Mouse (Mus musculus) embryonic fibroblast, embryonic 13.5 days (primary cell): ENCODE measurements around the gene Zscan29. TPM values are rescaled to one million over a fixed set of nuclear protein-coding genes. Genes with fewer than 3 reads are reported as not detected.

Experiments
- H3K27ac ChIP-seq: 2 replicates; pipeline ENCODE4 v1.5.1; 2012; ENCODE audit warnings: low read length, control low read depth, inconsistent platforms; ENCODE audit not compliant: insufficient read depth
- H3K4me1 ChIP-seq: 2 replicates; pipeline ENCODE4 v1.6.1; 2011; ENCODE audit warnings: low read length; ENCODE audit not compliant: control insufficient read depth, insufficient read depth
- H3K4me3 ChIP-seq: 2 replicates; pipeline ENCODE4 v1.5.1; 2011; ENCODE audit warnings: mild to moderate bottlenecking, control low read depth, low read length; ENCODE audit not compliant: insufficient read depth
- CTCF ChIP-seq: IDR thresholded peaks from 2 replicates; pipeline ENCODE4 v1.5.1; 2011; ENCODE audit warnings: mild to moderate bottlenecking, control low read depth, low read length, moderate library complexity, borderline replicate concordance; ENCODE audit not compliant: insufficient read depth
- POLR2A ChIP-seq: IDR thresholded peaks from 2 replicates; pipeline ENCODE4 v1.6.1; 2011; ENCODE audit warnings: low read depth, mild to moderate bottlenecking, control low read depth, low read length, moderate library complexity
- polyA plus RNA-seq: library from polyadenylated mRNA; stranded (reverse); fragments of >200 nt; gene quantifications from 2 replicates; pipeline ENCODE4 v1.2.4, GENCODE M21; 2011; ENCODE audit warnings: low read depth; ENCODE audit not compliant: missing spikeins, insufficient read length

The Zscan29 gene
- polyA plus RNA-seq = 10.3 and 10.8 TPM in 2 replicates

DNA sequence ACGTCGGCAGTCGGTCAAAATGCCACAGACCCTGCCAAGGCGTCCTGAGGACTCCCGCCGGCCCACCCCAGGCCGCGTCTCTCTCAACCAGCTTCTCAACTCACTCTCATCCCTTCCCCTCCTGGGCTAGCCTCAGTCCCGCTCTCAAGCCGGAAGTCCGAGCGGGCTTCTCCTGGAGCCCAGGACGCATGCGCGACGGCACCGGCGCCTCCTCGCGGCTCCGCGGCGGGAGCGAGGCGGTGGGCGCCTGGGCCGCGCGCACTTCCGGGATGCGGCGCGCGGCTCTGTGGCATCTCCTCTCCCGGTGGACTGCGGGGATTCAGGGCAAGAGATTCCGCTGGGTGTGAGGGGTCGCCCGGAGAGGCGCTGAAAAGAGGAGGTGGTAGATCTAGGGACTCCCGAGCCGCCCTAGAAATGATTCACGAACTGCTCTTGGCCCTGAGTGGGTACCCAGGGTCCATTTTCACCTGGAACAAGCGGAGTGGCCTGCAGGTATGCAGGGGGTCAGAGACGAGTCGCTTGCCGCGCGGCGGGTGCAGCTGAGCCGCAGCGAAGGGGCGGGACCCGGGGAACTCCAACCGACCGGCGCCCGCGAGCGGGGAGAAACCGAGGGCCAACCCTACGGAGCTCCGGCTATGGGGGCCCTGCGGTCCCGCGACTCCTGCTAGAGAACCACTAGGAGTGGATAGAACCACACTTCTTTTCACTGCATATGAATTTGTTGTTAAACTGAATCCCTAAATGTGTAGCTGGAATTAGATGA is at the start of gene Zscan29:
Gene Zscan29 (minus strand): TSS at position 146 of the 763 bp plus-strand sequence.
- Histone ChIP-seq H3K4me3 (peak within 1 kb of the TSS; percentile 89), H3K4me1 (no peaks in the 10 kb centered on the region; the same call in 1 of the 2 replicates), H3K27ac (peak within 1 kb of the TSS; percentile 74)
- TF ChIP-seq CTCF (0 out of 2 replicates have a peak, but pooled peaks have one; percentile 2), POLR2A (peak; percentile 92)

DNA sequence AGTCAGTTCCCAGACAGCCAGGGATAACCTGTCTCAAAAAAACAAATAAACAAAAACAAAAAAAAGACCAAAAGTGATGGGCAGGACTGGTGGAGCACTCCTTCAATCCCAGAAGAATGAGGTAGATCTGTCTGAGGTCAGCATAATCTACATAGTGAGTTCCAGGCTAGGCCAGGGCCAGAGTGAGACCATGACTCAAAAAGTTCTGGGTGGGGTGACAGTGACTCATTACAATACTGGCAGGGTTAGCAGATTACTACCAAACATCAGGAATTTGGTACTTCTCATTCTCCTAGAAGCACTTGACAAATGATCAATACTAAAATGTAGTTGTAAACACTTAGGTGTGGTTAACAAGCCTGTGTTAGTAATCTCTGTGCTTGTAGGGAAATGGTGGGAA is 49.1 kb upstream of the Zscan29 start:
- Histone ChIP-seq H3K4me3 (no peak overlapping the region), H3K27ac (no peak overlapping the region), H3K4me1 (no peaks in the 10 kb centered on the region; the same call in 1 of the 2 replicates)
- TF ChIP-seq POLR2A (no peak), CTCF (no peak)

DNA sequence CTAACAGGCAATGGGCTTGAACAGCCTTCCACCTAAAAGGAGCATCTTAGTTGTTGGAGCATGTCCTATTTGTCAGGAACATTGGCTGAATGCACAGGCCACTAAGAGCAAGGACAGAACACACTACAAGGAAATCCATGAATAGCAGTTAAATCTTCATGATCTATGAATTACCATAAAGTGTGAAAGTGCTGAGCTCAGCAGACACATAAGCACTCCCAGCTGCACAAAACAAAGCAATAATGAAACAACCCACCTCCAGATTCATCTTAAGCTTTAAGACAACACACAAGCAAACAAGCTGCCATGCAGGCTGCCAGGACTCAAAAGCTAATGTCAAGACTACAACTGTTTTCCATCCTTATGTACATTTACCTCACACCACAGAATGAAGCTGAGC is 48.3 kb upstream of the Zscan29 start:
- no peak for TF ChIP-seq CTCF
- TF ChIP-seq POLR2A = no peak
- Histone ChIP-seq H3K4me3 (no peak overlapping the region), H3K27ac (no peak overlapping the region), H3K4me1 (no peaks in the 10 kb centered on the region; the same call in 1 of the 2 replicates)

DNA sequence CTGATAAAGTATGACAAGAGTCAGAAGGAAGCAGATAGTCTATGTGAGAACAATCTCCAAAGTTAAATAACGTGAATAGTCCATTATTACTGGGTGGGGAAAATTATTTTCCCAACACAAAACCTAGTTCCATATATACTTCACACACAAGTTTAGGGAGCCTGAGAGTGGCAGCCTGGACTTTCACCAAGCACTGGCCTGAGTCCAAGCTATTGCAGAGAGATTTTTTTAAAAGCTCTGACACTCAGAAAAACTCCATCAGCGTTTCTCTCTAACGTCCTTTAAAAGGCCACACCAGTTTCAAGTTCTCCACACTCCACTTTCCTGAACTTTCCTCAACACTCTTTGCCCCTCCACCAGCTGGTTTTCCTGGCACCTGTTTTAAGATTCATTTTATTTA is 43.6 kb upstream of the Zscan29 start:
- Histone ChIP-seq H3K4me1 (no peaks in the 10 kb centered on the region), H3K4me3 (no peak overlapping the region), H3K27ac (no peak overlapping the region)
- TF ChIP-seq POLR2A (no peak), CTCF (no peak)

DNA sequence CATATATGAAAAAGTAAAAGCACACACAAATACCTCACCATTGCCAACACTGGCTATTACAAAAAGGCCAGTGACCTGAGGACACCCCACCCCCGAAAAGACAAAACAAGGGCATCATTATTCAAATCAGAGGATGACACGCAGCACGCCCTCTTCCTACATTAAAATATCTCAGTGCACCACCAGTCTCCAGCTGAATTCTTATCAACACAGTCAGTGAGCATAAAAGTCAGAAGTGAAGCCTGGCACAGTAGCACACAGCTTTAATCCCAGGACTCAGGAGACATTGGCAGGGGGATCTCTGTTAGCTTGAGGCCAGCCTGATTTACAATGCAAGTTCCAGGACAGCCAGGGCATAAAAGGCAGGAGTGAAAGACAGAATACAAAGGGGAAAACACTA is 35.6 kb upstream of the Zscan29 start:
- Histone ChIP-seq H3K4me1 (no peaks in the 10 kb centered on the region), H3K4me3 (no peak overlapping the region)
- TF ChIP-seq CTCF (no peak), POLR2A (no peak)

DNA sequence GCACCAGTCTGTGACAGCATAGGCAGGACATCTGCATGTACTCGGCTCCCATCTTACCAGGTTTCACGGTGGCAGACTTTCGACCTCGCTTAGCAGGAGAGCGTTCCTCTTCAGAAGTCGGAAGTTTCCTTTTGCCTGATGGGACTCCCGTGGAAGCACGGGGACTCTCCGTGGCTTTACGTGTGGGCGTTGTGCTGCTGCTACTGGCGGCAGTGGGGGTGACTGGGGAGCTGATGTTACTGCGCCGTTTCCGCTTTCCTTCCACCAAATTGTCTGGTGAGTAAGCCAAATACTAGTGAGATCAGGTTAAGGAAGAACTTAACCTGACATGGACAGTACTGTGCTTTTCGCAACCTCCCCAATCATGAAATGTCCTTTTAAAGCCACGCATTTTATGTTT is 33.4 kb upstream of the Zscan29 start:
- Histone ChIP-seq H3K4me1 (no peaks in the 10 kb centered on the region), H3K4me3 (no peak overlapping the region), H3K27ac (no peak overlapping the region)
- no peak for TF ChIP-seq CTCF
- TF ChIP-seq POLR2A = no peak

More for the DNA sequence above, 35.6 kb upstream of the Zscan29 start:
- no peak overlapping the region for H3K27ac ChIP-seq

DNA sequence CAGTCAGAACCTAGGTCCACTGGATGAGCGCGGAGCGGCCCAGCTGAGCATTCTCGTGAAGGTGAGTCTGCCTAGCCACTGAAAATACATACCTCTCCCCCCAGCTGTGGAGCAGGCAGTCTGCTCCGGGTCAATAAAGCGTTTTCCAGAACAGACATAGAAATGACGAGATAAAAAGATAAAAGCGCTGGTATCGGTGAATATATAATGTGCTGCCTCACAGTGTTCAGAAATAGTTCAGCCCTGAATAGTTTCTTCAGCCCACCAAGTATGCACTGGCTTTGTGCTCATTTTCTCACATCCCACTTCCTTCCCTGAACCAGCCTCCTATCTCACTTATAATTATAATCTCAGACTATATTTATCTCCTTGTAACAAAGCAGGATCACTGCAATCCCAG is 24.5 kb upstream of the Zscan29 start:
- no peaks in the 10 kb centered on the region for H3K4me1 ChIP-seq
- no peak overlapping the region for H3K4me3 ChIP-seq
- TF ChIP-seq CTCF = no peak
- no peak for TF ChIP-seq POLR2A
- H3K27ac ChIP-seq = no peak overlapping the region

DNA sequence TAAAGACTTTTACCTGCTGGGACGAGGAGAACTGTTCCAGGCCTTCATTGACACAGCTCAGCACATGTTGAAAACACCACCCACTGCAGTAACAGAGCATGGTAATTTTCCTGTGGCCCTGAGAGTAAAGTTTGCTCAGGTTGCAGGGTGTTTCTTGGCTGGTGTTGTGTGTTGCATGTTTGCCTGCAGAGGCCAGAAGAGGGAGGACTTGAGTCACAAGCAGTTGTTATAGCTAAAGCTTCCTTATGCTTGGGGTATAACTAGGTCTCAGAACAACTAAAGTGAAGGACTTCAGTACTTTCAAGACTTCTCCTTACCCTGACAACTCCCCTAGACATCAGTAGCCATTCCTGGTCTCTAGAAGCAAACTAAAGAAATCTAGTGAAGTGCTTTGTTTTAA is 17.6 kb upstream of the Zscan29 start:
- Histone ChIP-seq H3K4me3 (no peak overlapping the region), H3K4me1 (no peaks in the 10 kb centered on the region), H3K27ac (no peak overlapping the region)
- TF ChIP-seq CTCF = no peak

DNA sequence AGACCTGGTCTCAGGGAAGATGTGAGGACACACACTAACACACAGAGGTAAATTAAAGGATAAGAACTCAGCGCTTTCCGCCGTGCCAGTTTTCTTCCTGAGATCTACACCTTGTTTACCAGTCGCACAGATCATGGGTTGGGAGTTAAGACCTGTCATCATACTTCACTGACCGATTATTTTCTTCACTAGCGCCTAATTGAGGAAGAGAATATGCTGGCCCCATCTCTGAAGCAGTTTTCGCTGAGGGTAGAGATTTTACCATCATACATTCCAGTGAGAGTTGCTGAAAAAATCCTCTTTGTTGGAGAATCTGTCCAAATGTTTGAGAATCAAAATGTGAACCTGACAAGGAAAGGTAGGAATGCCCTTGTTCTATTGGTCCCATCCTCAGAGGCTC is 13.2 kb upstream of the Zscan29 start:
- Histone ChIP-seq H3K4me3 (no peak overlapping the region), H3K4me1 (no peaks in the 10 kb centered on the region), H3K27ac (no peak overlapping the region)
- TF ChIP-seq CTCF = no peak
- TF ChIP-seq POLR2A = no peak

DNA sequence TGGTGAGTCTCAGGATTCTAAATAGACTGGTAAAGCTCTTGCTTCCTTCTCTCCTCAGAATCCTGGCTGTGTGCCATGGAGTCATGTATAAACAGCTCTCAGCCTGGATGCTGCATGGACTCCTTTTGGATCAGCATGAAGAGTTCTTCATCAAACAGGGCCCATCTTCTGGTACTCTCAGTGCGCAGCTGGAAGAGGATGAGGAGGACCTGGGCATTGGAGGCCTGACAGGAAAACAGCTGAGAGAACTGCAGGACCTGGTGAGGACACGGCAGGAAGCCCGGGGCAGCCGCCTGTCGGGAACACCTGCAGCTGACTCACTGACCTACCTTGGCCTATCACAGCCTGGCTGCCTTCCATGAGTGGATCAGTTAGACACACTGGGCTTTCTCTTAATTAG is 12.5 kb upstream of the Zscan29 start:
- Histone ChIP-seq H3K4me3 (no peak overlapping the region), H3K27ac (no peak overlapping the region), H3K4me1 (no peaks in the 10 kb centered on the region)
- TF ChIP-seq CTCF (no peak), POLR2A (no peak)

DNA sequence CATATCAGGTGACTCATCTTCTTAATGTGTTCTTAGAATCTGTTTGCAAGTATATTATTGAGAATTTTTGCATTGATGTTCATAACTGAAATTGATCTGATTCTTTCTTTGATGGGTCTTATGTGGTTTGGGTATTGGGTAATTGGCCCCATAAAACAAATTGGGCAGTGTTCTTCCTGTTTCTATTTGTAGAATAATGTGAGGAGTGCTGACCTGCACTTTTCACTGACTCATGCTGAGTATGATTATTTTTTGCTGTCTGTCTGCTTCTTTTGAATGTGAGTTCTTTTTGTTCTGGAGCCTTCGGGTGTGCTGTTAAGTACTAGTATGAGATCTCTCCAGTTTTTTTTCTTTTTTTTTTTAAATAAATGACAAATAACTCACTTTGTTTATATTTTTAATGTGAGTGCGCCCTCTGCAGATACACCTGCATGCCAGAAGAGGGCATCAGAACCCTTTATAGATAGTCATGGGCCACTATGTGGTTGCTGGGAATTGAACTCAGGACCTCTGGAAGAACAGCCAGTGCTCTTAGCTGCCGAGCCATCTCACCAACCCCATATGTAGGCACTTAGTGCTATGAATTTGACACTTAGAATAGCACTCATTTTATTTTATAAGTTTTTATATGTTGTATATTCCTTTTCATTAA is 8.0 kb upstream of the Zscan29 start:
- Histone ChIP-seq H3K27ac (no peak overlapping the region), H3K4me1 (no peaks in the 10 kb centered on the region), H3K4me3 (no peak overlapping the region)
- TF ChIP-seq CTCF (no peak), POLR2A (no peak)
